Comparison of ENCODE assay signal across 30 mouse cellular contexts in genomic region chr17:85895978-85896377, GRCm38 (mm10).
DNase-seq lines count a peak whose midpoint lies in the region; ATAC-seq lines count a peak whose summit lies in the region.
"Had no signal": no experiment of that assay in that cellular context is flagged by ENCODE, and none has a peak within 500 bp of the region (broad histone marks: within the 10 kb centered on the region; RNA-seq: fewer than 3 reads in every experiment).

No protein-coding gene starts in this region.

- H3K27me3 ChIP-seq in forebrain, embryonic 13.5 days, result no peaks in the 10 kb centered on the region
- no peaks in the 10 kb centered on the region for H3K27me3 ChIP-seq in forebrain, embryonic 12.5 days
- no peaks in the 10 kb centered on the region for H3K27me3 ChIP-seq in hindbrain, embryonic 16.5 days (replicated peaks; ENCODE audit: control insufficient read depth, insufficient read depth, low read length)
- no peaks in the 10 kb centered on the region for H3K27me3 ChIP-seq in hindbrain, embryonic 11.5 days (ENCODE audit: control insufficient read depth, insufficient read depth, low read length)
- no peaks in the 10 kb centered on the region for H3K27me3 ChIP-seq in neural tube, embryonic 13.5 days
- H3K27me3 ChIP-seq in limb, embryonic 10.5 days (ENCODE audit: low read depth, poor library complexity, severe bottlenecking), result peaks cover 22% of the 10 kb centered on the region; the same call in 1 of the 2 replicates
- H3K27me3 ChIP-seq: heart, embryonic 15.5 days had no signal

- WGBS in forebrain, embryonic 13.5 days, result 66% methylated on average over 5 of the region's 5 CpGs
- WGBS in forebrain, embryonic 12.5 days, result 67% methylated on average over 5 of the region's 5 CpGs
- 52% methylated on average over 5 of the region's 5 CpGs for WGBS in hindbrain, embryonic 16.5 days
- WGBS in hindbrain, embryonic 11.5 days, result 85% methylated on average over 5 of the region's 5 CpGs
- 75% methylated on average over 5 of the region's 5 CpGs for WGBS in neural tube, embryonic 13.5 days
- WGBS in limb, embryonic 10.5 days, result 75% methylated on average over 5 of the region's 5 CpGs

- no peak overlapping the region for H3K4me3 ChIP-seq in forebrain, embryonic 13.5 days
- no peak overlapping the region for H3K4me3 ChIP-seq in forebrain, embryonic 12.5 days (replicated peaks)
- H3K4me3 ChIP-seq in hindbrain, embryonic 16.5 days (ENCODE audit: low read length), result no peak overlapping the region
- no peak overlapping the region for H3K4me3 ChIP-seq in hindbrain, embryonic 11.5 days (ENCODE audit: low read depth, low read length)
- H3K4me3 ChIP-seq in neural tube, embryonic 13.5 days, result no peak overlapping the region
- no peak overlapping the region for H3K4me3 ChIP-seq in limb, embryonic 10.5 days
- H3K4me3 ChIP-seq: embryonic facial prominence, embryonic 13.5 days; heart, embryonic 10.5 days; heart, embryonic 15.5 days had no signal

- intact Hi-C loops in left cerebral cortex, postnatal 10 days (cut with DNase I), result no loop called here

- no peak for ATAC-seq in forebrain, embryonic 13.5 days
- ATAC-seq in forebrain, embryonic 12.5 days (ENCODE audit: low FRiP score), result no peak
- 0 out of 2 replicates have a peak, but pooled peaks have one; percentile 42 for ATAC-seq in hindbrain, embryonic 16.5 days
- ATAC-seq in hindbrain, embryonic 11.5 days (ENCODE audit: low FRiP score), result no peak
- ATAC-seq in neural tube, embryonic 13.5 days (ENCODE audit: low read depth), result peak; percentile 27; the same call in 1 of the 2 replicates
- ATAC-seq: intestine, postnatal 0 days; Patski had no signal

- H3K9ac ChIP-seq in forebrain, embryonic 13.5 days, result no peak overlapping the region
- H3K9ac ChIP-seq in forebrain, embryonic 12.5 days, result no peak overlapping the region
- H3K9ac ChIP-seq in hindbrain, embryonic 16.5 days (ENCODE audit: low read depth, low read length), result no peak overlapping the region
- no peak overlapping the region for H3K9ac ChIP-seq in hindbrain, embryonic 11.5 days (ENCODE audit: low read depth, low read length)
- H3K9ac ChIP-seq in neural tube, embryonic 13.5 days, result no peak overlapping the region
- H3K9ac ChIP-seq: embryonic facial prominence, embryonic 13.5 days; heart, embryonic 15.5 days; liver, embryonic 14.5 days had no signal

- H3K36me3 ChIP-seq in forebrain, embryonic 13.5 days (ENCODE audit: poor library complexity, severe bottlenecking), result no peaks in the 10 kb centered on the region
- no peaks in the 10 kb centered on the region for H3K36me3 ChIP-seq in forebrain, embryonic 12.5 days (replicated peaks)
- no peaks in the 10 kb centered on the region for H3K36me3 ChIP-seq in hindbrain, embryonic 16.5 days (ENCODE audit: control insufficient read depth, insufficient read depth, low read length)
- H3K36me3 ChIP-seq in hindbrain, embryonic 11.5 days (ENCODE audit: control insufficient read depth, insufficient read depth, low read length), result no peaks in the 10 kb centered on the region
- H3K36me3 ChIP-seq in neural tube, embryonic 13.5 days, result no peaks in the 10 kb centered on the region
- H3K36me3 ChIP-seq in limb, embryonic 10.5 days, result no peaks in the 10 kb centered on the region
- H3K36me3 ChIP-seq: embryonic facial prominence, embryonic 13.5 days; G1E; heart, embryonic 10.5 days; heart, embryonic 15.5 days had no signal

- H3K27ac ChIP-seq in forebrain, embryonic 13.5 days, result 0 out of 2 replicates have a peak overlapping the region, but pooled peaks have one; percentile 0
- no peak overlapping the region for H3K27ac ChIP-seq in forebrain, embryonic 12.5 days
- peak overlapping the region; percentile 6; the same call in 1 of the 2 replicates for H3K27ac ChIP-seq in hindbrain, embryonic 16.5 days (ENCODE audit: low read depth, low read length)
- H3K27ac ChIP-seq in hindbrain, embryonic 11.5 days (ENCODE audit: low read depth, low read length), result no peak overlapping the region
- H3K27ac ChIP-seq in neural tube, embryonic 13.5 days (replicated peaks), result peak overlapping the region; percentile 6
- no peak overlapping the region for H3K27ac ChIP-seq in limb, embryonic 10.5 days
- H3K27ac ChIP-seq: embryonic facial prominence, embryonic 13.5 days; heart, embryonic 10.5 days; heart, embryonic 15.5 days; liver, embryonic 14.5 days; macrophage had no signal

- no peaks in the 10 kb centered on the region for H3K9me3 ChIP-seq in forebrain, embryonic 13.5 days (replicated peaks)
- H3K9me3 ChIP-seq in forebrain, embryonic 12.5 days, result no peaks in the 10 kb centered on the region
- H3K9me3 ChIP-seq in hindbrain, embryonic 16.5 days (ENCODE audit: control insufficient read depth, low read length), result no peaks in the 10 kb centered on the region
- no peaks in the 10 kb centered on the region for H3K9me3 ChIP-seq in hindbrain, embryonic 11.5 days (ENCODE audit: control insufficient read depth, low read length)
- no peaks in the 10 kb centered on the region for H3K9me3 ChIP-seq in neural tube, embryonic 13.5 days
- H3K9me3 ChIP-seq in limb, embryonic 10.5 days (replicated peaks), result no peaks in the 10 kb centered on the region
- H3K9me3 ChIP-seq: embryonic facial prominence, embryonic 13.5 days; G1E; heart, embryonic 10.5 days; heart, embryonic 15.5 days had no signal

- H3K4me2 ChIP-seq in forebrain, embryonic 13.5 days, result no peak overlapping the region
- no peak overlapping the region for H3K4me2 ChIP-seq in forebrain, embryonic 12.5 days
- no peak overlapping the region for H3K4me2 ChIP-seq in hindbrain, embryonic 16.5 days (ENCODE audit: low read length)
- H3K4me2 ChIP-seq in hindbrain, embryonic 11.5 days (replicated peaks; ENCODE audit: low read depth, low read length), result no peak overlapping the region
- H3K4me2 ChIP-seq in neural tube, embryonic 13.5 days, result no peak overlapping the region
- H3K4me2 ChIP-seq: embryonic facial prominence, embryonic 13.5 days; heart, embryonic 15.5 days had no signal

- no peak for DNase-seq in hindbrain, embryonic 11.5 days (ENCODE audit: low spot score)
- DNase-seq in neural tube, embryonic 10.5 days (ENCODE audit: extremely low spot score, low spot score), result no peak
- DNase-seq in limb, embryonic 10.5 days (ENCODE audit: low spot score), result no peak
- DNase-seq in left cerebral cortex, postnatal 10 days (ENCODE audit: extremely low spot score in 1 of 2, low spot score in 2 of 2), result no peak
- DNase-seq: adrenal gland, postnatal 10 days; cerebellum, adult 11 months; cerebellum, adult 9-10 months; embryo, embryonic 11 days; gastrocnemius, postnatal 14 days; heart, adult 11 months; kidney, adult 9 months; kidney, postnatal 10 days; layer of hippocampus, postnatal 36 days; liver; lung, adult 2 months; lung, postnatal 10 days; thymus, adult 2 months; thymus, postnatal 4 days had no signal

- no peaks in the 10 kb centered on the region for H3K4me1 ChIP-seq in forebrain, embryonic 13.5 days
- peaks cover 10% of the 10 kb centered on the region; the same call in 1 of the 2 replicates for H3K4me1 ChIP-seq in forebrain, embryonic 12.5 days
- H3K4me1 ChIP-seq in hindbrain, embryonic 16.5 days (ENCODE audit: control insufficient read depth, insufficient read depth, low read depth, low read length), result no peaks in the 10 kb centered on the region
- H3K4me1 ChIP-seq in hindbrain, embryonic 11.5 days (replicated peaks; ENCODE audit: control insufficient read depth, insufficient read depth, low read length), result no peaks in the 10 kb centered on the region
- H3K4me1 ChIP-seq in neural tube, embryonic 13.5 days (replicated peaks), result peaks cover 10% of the 10 kb centered on the region
- H3K4me1 ChIP-seq in limb, embryonic 10.5 days, result peaks cover 25% of the 10 kb centered on the region

Comparison
In these comparisons a context has a peak if more than half of its experiments do, and no peak if none do; other contexts are left out.
1. ATAC-seq: peak in hindbrain, embryonic 16.5 days (single experiment) and neural tube, embryonic 13.5 days (single experiment); none in forebrain, embryonic 13.5 days (single experiment), forebrain, embryonic 12.5 days (single experiment) and hindbrain, embryonic 11.5 days (single experiment).
2. H3K27ac ChIP-seq: peak in forebrain, embryonic 13.5 days (single experiment), hindbrain, embryonic 16.5 days (single experiment) and neural tube, embryonic 13.5 days (single experiment); none in forebrain, embryonic 12.5 days (single experiment), hindbrain, embryonic 11.5 days (single experiment) and limb, embryonic 10.5 days (single experiment).